Comparison of ENCODE assay signal across 21 mouse cellular contexts in genomic region chr2:164007987-164008545, GRCm38 (mm10). TPM values are rescaled to one million over a fixed set of nuclear protein-coding genes. Genes with fewer than 3 reads are reported as not detected.
DNase-seq lines count a peak whose midpoint lies in the region; ATAC-seq and TF ChIP-seq lines count a peak whose summit lies in the region.
"Had no signal": no experiment of that assay in that cellular context is flagged by ENCODE, and none has a peak within 500 bp of the region (broad histone marks: within the 10 kb centered on the region; RNA-seq: fewer than 3 reads in every experiment).

No protein-coding gene starts in this region.

- no peak for TF ChIP-seq POLR2A in bone marrow macrophage, adult 2 months (IDR thresholded peaks at IDR 0.05; ENCODE audit: borderline replicate concordance, low read depth, low read length)
- TF ChIP-seq POLR2A in cortical plate, adult 2 months (IDR thresholded peaks at IDR 0.05; ENCODE audit: extremely low read depth, insufficient read depth, low read length), result no peak

- DNase-seq in frontal cortex, postnatal 25 days (ENCODE audit: low spot score in 2 of 2), result no peak
- DNase-seq in layer of hippocampus, adult 9-11 months, result peak; percentile 56
- no peak for DNase-seq in layer of hippocampus, postnatal 25 days (ENCODE audit: extremely low spot score in 1 of 2, low spot score in 1 of 2)
- DNase-seq in left cerebral cortex, postnatal 10 days (ENCODE audit: extremely low spot score in 1 of 2, low spot score in 2 of 2), result no peak
- DNase-seq in kidney, adult 8-10 months, result no peak
- DNase-seq: adrenal gland, adult 2 months; cerebellum, adult 8-10 months; gastrocnemius, postnatal 36 days; heart, postnatal 4 days; kidney, postnatal 25 days had no signal

- H3K4me3 ChIP-seq in bone marrow macrophage, adult 2 months (ENCODE audit: insufficient read depth, low read length), result no peak overlapping the region
- H3K4me3 ChIP-seq in cortical plate, adult 2 months (ENCODE audit: insufficient read depth, low read length), result no peak overlapping the region
- H3K4me3 ChIP-seq: embryonic facial prominence, embryonic 15.5 days; heart, embryonic 10.5 days; midbrain, embryonic 12.5 days; neural tube, embryonic 15.5 days had no signal

- peak overlapping the region; percentile 84 for H3K27ac ChIP-seq in bone marrow macrophage, adult 2 months (ENCODE audit: insufficient read depth, low read depth, low read length)
- peak overlapping the region; percentile 49; the same call in 1 of the 2 replicates for H3K27ac ChIP-seq in cortical plate, adult 2 months (ENCODE audit: insufficient read depth, low read length)
- H3K27ac ChIP-seq: embryonic facial prominence, embryonic 15.5 days; heart, embryonic 10.5 days; hindbrain, embryonic 14.5 days; liver, embryonic 14.5 days; midbrain, embryonic 12.5 days; neural tube, embryonic 15.5 days had no signal

- H3K4me1 ChIP-seq in bone marrow macrophage, adult 2 months (ENCODE audit: control insufficient read depth, insufficient read depth, low read length), result peaks cover 75% of the 10 kb centered on the region
- H3K4me1 ChIP-seq in cortical plate, adult 2 months (ENCODE audit: control insufficient read depth, insufficient read depth, low read length), result peaks cover 19% of the 10 kb centered on the region; the same call in 1 of the 2 replicates

- TF ChIP-seq CTCF in bone marrow macrophage, adult 2 months (IDR thresholded peaks at IDR 0.05; ENCODE audit: low read depth, low read length), result no peak
- TF ChIP-seq CTCF in cortical plate, adult 2 months (IDR thresholded peaks at IDR 0.05; ENCODE audit: extremely low read depth, insufficient read depth, low read length), result no peak

- intact Hi-C loops in left cerebral cortex, postnatal 10 days (cut with DNase I), result no loop called here

- ATAC-seq in frontal cortex, adult (ENCODE audit: low TSS enrichment), result peak; percentile 50
- ATAC-seq: inflammation-experienced regulatory T-cells, adult 6 months; Patski had no signal

RNA-seq across cellular contexts. Expression of gene Ywhab, which starts 13.3 kb away (rescaled TPM):
- 100 to 1,000 TPM; 506 to 588 TPM for total RNA-seq in layer of hippocampus, postnatal 25 days (2021)
- polyA plus RNA-seq in bone marrow macrophage, adult 2 months (2012; ENCODE audit: insufficient read depth, insufficient read length, missing spikeins), result 157 and 160 TPM in 2 replicates
- polyA plus RNA-seq in cortical plate, adult 2 months (2012; rRNA removed), result 307 and 314 TPM in 2 replicates
- 100 to 1,000 TPM; 570 to 572 TPM for total RNA-seq in left cerebral cortex, postnatal 10 days (2021)

RNA-seq across cellular contexts. Expression of gene Pabpc1l, which starts 17.2 kb away (rescaled TPM):
- 1 to 10 TPM in 1 of 2 experiments, under 1 TPM in 1; 0.32 to 1.3 TPM for total RNA-seq in layer of hippocampus, postnatal 25 days (2021)
- polyA plus RNA-seq in bone marrow macrophage, adult 2 months (2012; ENCODE audit: insufficient read depth, insufficient read length, missing spikeins), result 2.5 and 3.2 TPM in 2 replicates
- polyA plus RNA-seq in cortical plate, adult 2 months (2012; rRNA removed), result 0.78 and 1.0 TPM in 2 replicates
- 1 to 10 TPM; 1.5 to 2.3 TPM for total RNA-seq in left cerebral cortex, postnatal 10 days (2021)
